Mouse (Mus musculus): ENCODE measurements around the gene Cd163. TPM values are rescaled to one million over a fixed set of nuclear protein-coding genes. Genes with fewer than 3 reads are reported as not detected.

The Cd163 gene
- polyA plus RNA-seq, 1 experiment from 2014 or later, result 0.39 TPM

- H3K4me2 ChIP-seq, result no peak overlapping the region
- H3K27ac ChIP-seq, result no peak overlapping the region
- no peak overlapping the region for H3K9ac ChIP-seq
- WGBS, result 85% methylated on average over 6 of the region's 6 CpGs
- no peak for ATAC-seq (ENCODE audit: insufficient read depth, low FRiP score, low read depth)
- H3K4me1 ChIP-seq, result no peaks in the 10 kb centered on the region
- no peaks in the 10 kb centered on the region for H3K36me3 ChIP-seq
- no peaks in the 10 kb centered on the region for H3K27me3 ChIP-seq (replicated peaks)
- no peaks in the 10 kb centered on the region for H3K9me3 ChIP-seq
- no peak overlapping the region for H3K4me3 ChIP-seq (replicated peaks)
Observed at GRCm38 (mm10) chr6:124312292-124312691, 7.8 kb downstream of the Cd163 start.

GRCm38 (mm10) chr6:124320371-124320770 is 15.9 kb downstream of the Cd163 start:
- no peaks in the 10 kb centered on the region for H3K27me3 ChIP-seq (replicated peaks)
- no peak overlapping the region for H3K4me2 ChIP-seq
- H3K36me3 ChIP-seq, result no peaks in the 10 kb centered on the region
- no peak overlapping the region for H3K27ac ChIP-seq
- no peaks in the 10 kb centered on the region for H3K9me3 ChIP-seq
- H3K9ac ChIP-seq, result no peak overlapping the region
- ATAC-seq (ENCODE audit: insufficient read depth, low FRiP score, low read depth), result no peak
- 60% methylated on average over 6 of the region's 6 CpGs for WGBS
- no peak overlapping the region for H3K4me3 ChIP-seq (replicated peaks)
- no peaks in the 10 kb centered on the region for H3K4me1 ChIP-seq

- Histone ChIP-seq H3K9ac (no peak overlapping the region), H3K4me1 (no peaks in the 10 kb centered on the region), H3K27me3 (replicated peaks) (no peaks in the 10 kb centered on the region), H3K27ac (no peak overlapping the region), H3K9me3 (no peaks in the 10 kb centered on the region), H3K4me3 (replicated peaks) (no peak overlapping the region), H3K4me2 (no peak overlapping the region), H3K36me3 (no peaks in the 10 kb centered on the region)
- ATAC-seq (ENCODE audit: insufficient read depth, low FRiP score, low read depth), result no peak
- WGBS, result 78% methylated on average over 16 of the region's 16 CpGs
Observed at GRCm38 (mm10) chr6:124321481-124322475, 17.3 kb downstream of the Cd163 start.

GRCm38 (mm10) chr6:124328394-124328991 is 24.0 kb downstream of the Cd163 start:
- WGBS, result 86% methylated on average over 3 of the region's 3 CpGs
- no peaks in the 10 kb centered on the region for H3K4me1 ChIP-seq
- no peak for ATAC-seq (ENCODE audit: insufficient read depth, low FRiP score, low read depth)

GRCm38 (mm10) chr6:124329622-124330021 is 25.2 kb downstream of the Cd163 start:
- Histone ChIP-seq H3K27ac (no peak overlapping the region), H3K4me1 (no peaks in the 10 kb centered on the region), H3K36me3 (no peaks in the 10 kb centered on the region), H3K4me2 (no peak overlapping the region), H3K27me3 (replicated peaks) (no peaks in the 10 kb centered on the region), H3K4me3 (replicated peaks) (no peak overlapping the region), H3K9me3 (no peaks in the 10 kb centered on the region), H3K9ac (no peak overlapping the region)
- WGBS, result 87% methylated on average over 7 of the region's 7 CpGs
- no peak for ATAC-seq (ENCODE audit: insufficient read depth, low FRiP score, low read depth)

More at GRCm38 (mm10) chr6:124328394-124328991, 24.0 kb downstream of the Cd163 start:
- Histone ChIP-seq H3K4me2 (no peak overlapping the region), H3K4me3 (replicated peaks) (no peak overlapping the region), H3K9me3 (no peaks in the 10 kb centered on the region), H3K36me3 (no peaks in the 10 kb centered on the region), H3K27me3 (replicated peaks) (no peaks in the 10 kb centered on the region), H3K27ac (no peak overlapping the region), H3K9ac (no peak overlapping the region)

GRCm38 (mm10) chr6:124345096-124345495 is 40.6 kb downstream of the Cd163 start:
- no peak overlapping the region for H3K27ac ChIP-seq
- 80% methylated on average over 4 of the region's 4 CpGs for WGBS
- H3K4me1 ChIP-seq, result no peaks in the 10 kb centered on the region

GRCm38 (mm10) chr6:124346613-124347012 is 42.2 kb downstream of the Cd163 start:
- Histone ChIP-seq H3K4me1 (no peaks in the 10 kb centered on the region), H3K9me3 (no peaks in the 10 kb centered on the region), H3K4me3 (replicated peaks) (no peak overlapping the region), H3K4me2 (no peak overlapping the region), H3K9ac (no peak overlapping the region), H3K36me3 (no peaks in the 10 kb centered on the region), H3K27ac (no peak overlapping the region), H3K27me3 (replicated peaks) (no peaks in the 10 kb centered on the region)
- ATAC-seq (ENCODE audit: insufficient read depth, low FRiP score, low read depth), result no peak
- WGBS, result 79% methylated on average over 6 of the region's 6 CpGs

More at GRCm38 (mm10) chr6:124345096-124345495, 40.6 kb downstream of the Cd163 start:
- H3K9me3 ChIP-seq, result no peaks in the 10 kb centered on the region
- no peak overlapping the region for H3K9ac ChIP-seq
- no peaks in the 10 kb centered on the region for H3K27me3 ChIP-seq (replicated peaks)
- no peak for ATAC-seq (ENCODE audit: insufficient read depth, low FRiP score, low read depth)
- no peak overlapping the region for H3K4me3 ChIP-seq (replicated peaks)
- H3K4me2 ChIP-seq, result no peak overlapping the region
- no peaks in the 10 kb centered on the region for H3K36me3 ChIP-seq

GRCm38 (mm10) chr6:124353246-124353645 is 48.8 kb downstream of the Cd163 start:
- Histone ChIP-seq H3K4me2 (no peak overlapping the region), H3K27me3 (replicated peaks) (no peaks in the 10 kb centered on the region), H3K9ac (no peak overlapping the region), H3K9me3 (no peaks in the 10 kb centered on the region), H3K27ac (no peak overlapping the region), H3K36me3 (no peaks in the 10 kb centered on the region), H3K4me1 (no peaks in the 10 kb centered on the region), H3K4me3 (replicated peaks) (no peak overlapping the region)
- no peak for ATAC-seq (ENCODE audit: insufficient read depth, low FRiP score, low read depth)
- WGBS, result 64% methylated on average over 2 of the region's 2 CpGs

- WGBS, result 74% methylated on average over 6 of the region's 6 CpGs
- Histone ChIP-seq H3K4me3 (replicated peaks) (no peak overlapping the region), H3K27ac (no peak overlapping the region), H3K36me3 (no peaks in the 10 kb centered on the region), H3K4me2 (no peak overlapping the region), H3K4me1 (no peaks in the 10 kb centered on the region), H3K9ac (no peak overlapping the region), H3K27me3 (replicated peaks) (no peaks in the 10 kb centered on the region), H3K9me3 (no peaks in the 10 kb centered on the region)
- no peak for ATAC-seq (ENCODE audit: insufficient read depth, low FRiP score, low read depth)
Observed at GRCm38 (mm10) chr6:124358953-124359352, 54.5 kb downstream of the Cd163 start.

- Histone ChIP-seq H3K4me1 (no peaks in the 10 kb centered on the region), H3K4me3 (replicated peaks) (no peak overlapping the region), H3K9me3 (no peaks in the 10 kb centered on the region), H3K9ac (no peak overlapping the region), H3K27ac (no peak overlapping the region), H3K4me2 (no peak overlapping the region), H3K36me3 (no peaks in the 10 kb centered on the region), H3K27me3 (replicated peaks) (no peaks in the 10 kb centered on the region)
- ATAC-seq (ENCODE audit: insufficient read depth, low FRiP score, low read depth), result no peak
- WGBS, result 52% methylated on average over 6 of the region's 6 CpGs
Observed at GRCm38 (mm10) chr6:124360549-124360948, 56.1 kb downstream of the Cd163 start.

GRCm38 (mm10) chr6:124364328-124364727 is 59.9 kb downstream of the Cd163 start:
- ATAC-seq (ENCODE audit: insufficient read depth, low FRiP score, low read depth), result no peak
- H3K27me3 ChIP-seq (replicated peaks), result no peaks in the 10 kb centered on the region
- WGBS, result 61% methylated on average over 5 of the region's 5 CpGs
- no peak overlapping the region for H3K4me2 ChIP-seq
- no peak overlapping the region for H3K9ac ChIP-seq
- H3K36me3 ChIP-seq, result no peaks in the 10 kb centered on the region
- no peak overlapping the region for H3K4me3 ChIP-seq (replicated peaks)
- H3K27ac ChIP-seq, result no peak overlapping the region
- H3K4me1 ChIP-seq, result no peaks in the 10 kb centered on the region
- no peaks in the 10 kb centered on the region for H3K9me3 ChIP-seq

GRCm38 (mm10) chr6:124373584-124374206 is 69.2 kb downstream of the Cd163 start:
- Histone ChIP-seq H3K27ac (no peak overlapping the region), H3K9me3 (no peaks in the 10 kb centered on the region), H3K27me3 (replicated peaks) (no peaks in the 10 kb centered on the region), H3K9ac (no peak overlapping the region), H3K36me3 (no peaks in the 10 kb centered on the region), H3K4me1 (no peaks in the 10 kb centered on the region), H3K4me3 (replicated peaks) (no peak overlapping the region), H3K4me2 (no peak overlapping the region)
- WGBS, result 84% methylated on average over 6 of the region's 6 CpGs
- ATAC-seq (ENCODE audit: insufficient read depth, low FRiP score, low read depth), result no peak
